In genomic region chr2:11699905-11700304, GRCm38 (mm10) we compare ENCODE assay signal across 28 mouse cellular contexts. TPM values are rescaled to one million over a fixed set of nuclear protein-coding genes. Genes with fewer than 3 reads are reported as not detected.
DNase-seq lines count a peak whose midpoint lies in the region; ATAC-seq and TF ChIP-seq lines count a peak whose summit lies in the region.
"Had no signal": no experiment of that assay in that cellular context is flagged by ENCODE, and none has a peak within 500 bp of the region (broad histone marks: within the 10 kb centered on the region; RNA-seq: fewer than 3 reads in every experiment).

No protein-coding gene starts in this region.

- intact Hi-C loops in left cerebral cortex, postnatal 14 days (cut with DNase I) = no loop called here

- no peak overlapping the region for H3K4me3 ChIP-seq in heart, embryonic 12.5 days
- no peak overlapping the region for H3K4me3 ChIP-seq in CH12.LX (replicated peaks in 1 of 3; ENCODE audit: low read depth in 2 of 3, low read length in 2 of 3, poor library complexity in 1 of 3)
- H3K4me3 ChIP-seq in ES-E14 (ENCODE audit: insufficient read depth in 1 of 2, low read depth in 1 of 2, low read length in 2 of 2, poor library complexity in 1 of 2, severe bottlenecking in 1 of 2) = no peak overlapping the region
- H3K4me3 ChIP-seq: embryonic facial prominence, embryonic 12.5 days; embryonic facial prominence, embryonic 15.5 days; forebrain, embryonic 12.5 days; forebrain, embryonic 15.5 days; gastrocnemius, adult 2 months; heart, embryonic 13.5 days had no signal

- no peak for TF ChIP-seq EP300 in CH12.LX (IDR thresholded peaks at IDR 0.05; ENCODE audit: low read length)

- H3K9me3 ChIP-seq in heart, embryonic 12.5 days (replicated peaks) = no peaks in the 10 kb centered on the region
- H3K9me3 ChIP-seq in CH12.LX (replicated peaks; ENCODE audit: low read length) = peaks cover 2% of the 10 kb centered on the region
- no peaks in the 10 kb centered on the region for H3K9me3 ChIP-seq in ES-E14 (ENCODE audit: control insufficient read depth, insufficient read depth, low read depth, low read length)
- H3K9me3 ChIP-seq: embryonic facial prominence, embryonic 12.5 days; embryonic facial prominence, embryonic 15.5 days; forebrain, embryonic 12.5 days; forebrain, embryonic 15.5 days; heart, embryonic 13.5 days had no signal

- H3K36me3 ChIP-seq in heart, embryonic 12.5 days = no peaks in the 10 kb centered on the region
- H3K36me3 ChIP-seq in CH12.LX (replicated peaks in 1 of 2; ENCODE audit: control insufficient read depth in 1 of 2, insufficient read depth in 1 of 2, low read length in 1 of 2) (no peaks in the 10 kb centered on the region), ES-E14 (ENCODE audit: control insufficient read depth, insufficient read depth, low read length, poor library complexity, severe bottlenecking) (no peaks in the 10 kb centered on the region)
- H3K36me3 ChIP-seq: embryonic facial prominence, embryonic 12.5 days; embryonic facial prominence, embryonic 15.5 days; forebrain, embryonic 12.5 days; forebrain, embryonic 15.5 days; heart, embryonic 13.5 days had no signal

- no peak overlapping the region for H3K27ac ChIP-seq in heart, embryonic 12.5 days (ENCODE audit: poor library complexity, severe bottlenecking)
- H3K27ac ChIP-seq in CH12.LX (ENCODE audit: insufficient read depth, low read depth) (no peak overlapping the region), ES-E14 (ENCODE audit: insufficient read depth, low read depth, low read length, poor library complexity, severe bottlenecking) (no peak overlapping the region)
- H3K27ac ChIP-seq: embryonic facial prominence, embryonic 12.5 days; embryonic facial prominence, embryonic 15.5 days; forebrain, embryonic 12.5 days; forebrain, embryonic 15.5 days; gastrocnemius, adult 2 months; heart, embryonic 13.5 days; hindbrain, embryonic 14.5 days; hindbrain, postnatal 0 days had no signal

- in situ Hi-C loops in CH12.LX (cut with MboI; ENCODE audit: low pct_ligation_motif_present, low pct_unique_long_range_greater_than_20kb, low sequenced_read_pairs) (loop anchor here (25.0 kb wide), 1 partner anchor 363 kb away; no protein-coding TSS in a partner anchor), ES-E14 (cut with MboI; ENCODE audit: low sequenced_read_pairs in 2 of 2, unreplicated experiment in 2 of 2) (no loop called here)

- DNase-seq in heart, adult 18-20 months = no peak
- DNase-seq in CH12.LX (ENCODE audit: extremely low read depth) (no peak), ES-E14 (ENCODE audit: low read depth, low spot score) (no peak)
- peak; percentile 44 for DNase-seq in induced T-regulatory cell, adult 2 months (ENCODE audit: low read depth)
- no peak for DNase-seq in left cerebral cortex, postnatal 14 days (ENCODE audit: low spot score in 2 of 2)
- DNase-seq in right cerebral cortex, postnatal 10 days (ENCODE audit: low spot score in 2 of 2) = no peak
- DNase-seq: adrenal gland, adult 2 months; adrenal gland, postnatal 14 days; cerebellum, adult 11 months; cerebellum, adult 2 months; cerebellum, adult 9-11 months; cerebellum, postnatal 25 days; gastrocnemius, adult 2 months; gastrocnemius, postnatal 14 days; heart, postnatal 14 days; heart, postnatal 4 days; kidney, adult 11 months had no signal

- no peak for TF ChIP-seq RAD21 in CH12.LX (IDR thresholded peaks at IDR 0.05; ENCODE audit: low read depth, low read length)

- no peak for TF ChIP-seq CTCF in CH12.LX (conservative IDR thresholded peaks at IDR 0.05 in 1 of 2, IDR thresholded peaks at IDR 0.05 in 1 of 2; ENCODE audit: low read depth in 2 of 2, low read length in 2 of 2)

- 0 out of 2 replicates have a peak, but pooled peaks have one; percentile 48 for ATAC-seq in heart, embryonic 12.5 days (ENCODE audit: insufficient number of reproducible peaks, low FRiP score)
- ATAC-seq: forebrain, embryonic 15.5 days; hindbrain, postnatal 0 days had no signal

- H3K79me2 ChIP-seq in CH12.LX (replicated peaks; ENCODE audit: control insufficient read depth, extremely low read depth, insufficient read depth, poor library complexity, severe bottlenecking) = no peaks in the 10 kb centered on the region

- 82% methylated on average over 2 of the region's 2 CpGs for WGBS in heart, embryonic 12.5 days

- TF ChIP-seq POLR2A in CH12.LX (IDR thresholded peaks at IDR 0.05; ENCODE audit: low read depth, low read length) = no peak

- H3K27me3 ChIP-seq in heart, embryonic 12.5 days (replicated peaks) = no peaks in the 10 kb centered on the region
- peaks cover 14% of the 10 kb centered on the region for H3K27me3 ChIP-seq in CH12.LX (replicated peaks)
- H3K27me3 ChIP-seq: embryonic facial prominence, embryonic 15.5 days; forebrain, embryonic 15.5 days; heart, embryonic 13.5 days had no signal

- dilution Hi-C loops in CH12.LX (cut with MboI; ENCODE audit: extremely low pct_ligation_motif_present, extremely low pct_unique_long_range_greater_than_20kb, low sequenced_read_pairs) = no loop called here

- no peak overlapping the region for H3K4me2 ChIP-seq in heart, embryonic 12.5 days
- no peak overlapping the region for H3K4me2 ChIP-seq in CH12.LX (ENCODE audit: insufficient read depth, low read depth, poor library complexity, severe bottlenecking)
- H3K4me2 ChIP-seq: embryonic facial prominence, embryonic 12.5 days; embryonic facial prominence, embryonic 15.5 days; forebrain, embryonic 12.5 days; forebrain, embryonic 15.5 days; heart, embryonic 13.5 days; hindbrain, embryonic 14.5 days had no signal

- H3K9ac ChIP-seq in heart, embryonic 12.5 days = no peak overlapping the region
- H3K9ac ChIP-seq in CH12.LX (ENCODE audit: insufficient read depth, low read depth) (no peak overlapping the region), ES-E14 (ENCODE audit: insufficient read depth, low read depth, low read length, poor library complexity, severe bottlenecking) (no peak overlapping the region)
- H3K9ac ChIP-seq: embryonic facial prominence, embryonic 12.5 days; embryonic facial prominence, embryonic 15.5 days; forebrain, embryonic 12.5 days; forebrain, embryonic 15.5 days; heart, embryonic 13.5 days; hindbrain, embryonic 14.5 days had no signal

- H3K4me1 ChIP-seq in heart, embryonic 12.5 days (replicated peaks) = no peaks in the 10 kb centered on the region
- H3K4me1 ChIP-seq in CH12.LX (ENCODE audit: control insufficient read depth in 1 of 2, insufficient read depth in 2 of 2) (peaks cover 0 to 3% of the 10 kb centered on the region in 2 experiments; a peak in 3 of 4 replicates), ES-E14 (ENCODE audit: control insufficient read depth in 2 of 2, insufficient read depth in 2 of 2, low read length in 2 of 2, poor library complexity in 1 of 2) (no peaks in the 10 kb centered on the region)
- H3K4me1 ChIP-seq: embryonic facial prominence, embryonic 15.5 days; forebrain, embryonic 12.5 days; forebrain, embryonic 15.5 days had no signal

TF ChIP-seq in CH12.LX, 34 proteins besides CTCF, POLR2A, EP300 and RAD21:
- TF ChIP-seq MAFK (IDR thresholded peaks at IDR 0.05; ENCODE audit: insufficient replicate concordance, low read length) (peak; percentile 67; the same call in 1 of the 2 replicates), SIN3A (IDR thresholded peaks at IDR 0.05; ENCODE audit: low read length) (no peak)

TF ChIP-seq in ES-E14, 5 proteins besides CTCF, POLR2A, EP300 and RAD21:
- TF ChIP-seq ZNF384 (IDR thresholded peaks at IDR 0.05; ENCODE audit: low read depth, low read length) (no peak), ZC3H11A (IDR thresholded peaks at IDR 0.05; ENCODE audit: borderline replicate concordance, low read depth, low read length) (no peak), CHD2 (IDR thresholded peaks at IDR 0.05; ENCODE audit: low read depth, low read length) (no peak), MAFK (IDR thresholded peaks at IDR 0.05; ENCODE audit: insufficient read depth, low read depth, low read length) (peak; percentile 87), HCFC1 (IDR thresholded peaks at IDR 0.05; ENCODE audit: borderline replicate concordance, insufficient read depth, low read length) (no peak)
TF ChIP-seq in ES-E14: peak in this region for 1.

RNA-seq across cellular contexts. Expression of gene Il15ra, which starts 5.2 kb away (rescaled TPM):
- polyA plus RNA-seq in heart, embryonic 12.5 days (2016; fragmentation: Nextera tagmentation; extraction: Ambion mirVana) = 6.4 and 7.0 TPM in 2 replicates
- 10 to 100 TPM; 29.6 to 30.6 TPM for total RNA-seq in heart, adult 18-20 months (2021)
- total RNA-seq in CH12.LX (2012; rRNA removed) = 14.4 and 15.1 TPM in 2 replicates
- total RNA-seq in CH12.LX (2014; rRNA removed) = 12.6 and 14.0 TPM in 2 replicates
- 16.6 and 19.4 TPM in 2 replicates for polyA plus RNA-seq in CH12.LX (2012; ENCODE audit: insufficient read length, low read depth)
- total RNA-seq in ES-E14 (2012; rRNA removed) = 0.90 and 2.4 TPM in 2 replicates
- total RNA-seq in left cerebral cortex, postnatal 14 days (2021) = 1 to 10 TPM; 3.8 to 6.9 TPM
- polyA plus RNA-seq: forebrain, embryonic 12.5 days had no signal

RNA-seq across cellular contexts. Expression of gene Il2ra, which starts 57.3 kb away (rescaled TPM):
- polyA plus RNA-seq in heart, embryonic 12.5 days (2016; fragmentation: Nextera tagmentation; extraction: Ambion mirVana) = not detected in 2 replicates
- 1 to 10 TPM in 1 of 2 experiments, under 1 TPM in 1; 0.62 to 1.2 TPM for total RNA-seq in heart, adult 18-20 months (2021)
- total RNA-seq in CH12.LX (2012; rRNA removed) = 5.5 and 6.0 TPM in 2 replicates
- total RNA-seq in CH12.LX (2014; rRNA removed) = 4.8 and 6.3 TPM in 2 replicates
- polyA plus RNA-seq in CH12.LX (2012; ENCODE audit: insufficient read length, low read depth) = 8.7 and 8.8 TPM in 2 replicates
- total RNA-seq in ES-E14 (2012; rRNA removed) = not detected in 2 replicates
- total RNA-seq in left cerebral cortex, postnatal 14 days (2021) = under 1 TPM; 0.11 to 0.13 TPM
- total RNA-seq: common myeloid progenitor, adult 5-6 weeks; heart, postnatal 4 days; hindbrain, postnatal 0 days had no signal
- polyA plus RNA-seq: adrenal gland, adult 2 months; embryonic facial prominence, embryonic 12.5 days; embryonic facial prominence, embryonic 15.5 days; forebrain, embryonic 12.5 days; forebrain, embryonic 15.5 days; hindbrain, embryonic 11.5 days; hindbrain, embryonic 14.5 days; intestine, embryonic 14.5 days had no signal
